Mouse (Mus musculus) spleen, adult 2 months (tissue): ENCODE measurements at regions not wholly inside any gene's neighbourhood (a gene's known extent, or its start where the extent isn't known, plus 50 kb on each side); places are given as distances from the start of the nearest gene placed in this dataset.

Source experiments
- CTCF ChIP-seq: fragments of 200-500 bp; IDR thresholded peaks from 2 replicates; pipeline ENCODE4 v1.5.1; 2011; ENCODE audit warnings: mild to moderate bottlenecking, inconsistent platforms; ENCODE audit not compliant: insufficient read depth, insufficient read length, insufficient replicate concordance; ENCODE audit errors: extremely low read depth
- POLR2A ChIP-seq: fragments of 200-500 bp; IDR thresholded peaks from 2 replicates; pipeline ENCODE4 v1.6.1; 2011; ENCODE audit warnings: low read depth, low read length, inconsistent platforms

DNA sequence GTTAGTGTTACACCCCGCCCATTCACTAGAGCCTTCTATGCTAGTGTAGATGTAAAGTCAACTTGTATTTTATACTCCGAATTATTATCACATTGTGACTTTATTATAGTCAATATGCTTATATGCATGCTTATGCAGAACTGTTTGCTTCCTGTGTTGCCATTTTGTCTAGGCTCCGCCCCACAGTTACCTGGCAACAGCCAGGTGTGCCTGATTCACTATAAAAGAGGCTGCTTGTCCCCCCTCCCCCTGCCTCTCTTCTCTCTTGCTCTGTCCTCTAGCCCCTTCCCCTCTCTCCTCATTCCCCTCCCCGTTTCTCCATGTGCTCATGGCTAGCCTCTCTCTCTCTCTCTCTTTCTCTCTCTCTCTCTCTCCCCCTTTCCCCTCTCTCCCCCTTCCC is 185.9 kb upstream of the Ccdc122 start:
- TF ChIP-seq CTCF (no peak), POLR2A (no peak)
